Mouse (Mus musculus) megakaryocyte, embryonic 14.5 days (primary cell): Measurements from ENCODE around the gene Susd3.

Experiments used
- FLI1 ChIP-seq: IDR thresholded peaks from 2 replicates; pipeline ENCODE4 v1.6.1; 2012; ENCODE audit warnings: low read length, inconsistent platforms, mixed read lengths
- GATA1 ChIP-seq: IDR thresholded peaks from 3 replicates; pipeline ENCODE4 v1.6.1; 2012; ENCODE audit warnings: mixed read lengths, low read length, inconsistent platforms, borderline replicate concordance

- TF ChIP-seq GATA1 (no peak), FLI1 (no peak)
These were observed 23.3 kb downstream of the Susd3 start for GRCm38 (mm10) chr13:49225159-49225558.
